Mouse (Mus musculus) bone marrow macrophage, adult 2 months (primary cell): ENCODE measurements at regions not wholly inside any gene's neighbourhood (a gene's known extent, or its start where the extent isn't known, plus 50 kb on each side); places are given as distances from the start of the nearest gene placed in this dataset.

ENCODE experiments used
- H3K27ac ChIP-seq: 2 replicates; pipeline ENCODE4 v1.5.1; 2012; ENCODE audit warnings: low read depth, low read length; ENCODE audit not compliant: insufficient read depth
- H3K4me1 ChIP-seq: 2 replicates; pipeline ENCODE4 v1.6.1; 2012; ENCODE audit warnings: low read length; ENCODE audit not compliant: control insufficient read depth, insufficient read depth
- H3K4me3 ChIP-seq: 2 replicates; pipeline ENCODE4 v1.5.1; 2012; ENCODE audit warnings: mild to moderate bottlenecking, low read length, moderate library complexity; ENCODE audit not compliant: insufficient read depth
- CTCF ChIP-seq: IDR thresholded peaks from 2 replicates; pipeline ENCODE4 v1.5.1; 2012; ENCODE audit warnings: low read depth, mild to moderate bottlenecking, low read length, moderate library complexity
- POLR2A ChIP-seq: IDR thresholded peaks from 2 replicates; pipeline ENCODE4 v1.6.1; 2012; ENCODE audit warnings: mild to moderate bottlenecking, low read depth, low read length, borderline replicate concordance

GRCm38 (mm10) chr5:119329860-119330259, 340.6 kb upstream of the Tbx3 start:
- Histone ChIP-seq H3K4me1 (no peaks in the 10 kb centered on the region), H3K4me3 (no peak overlapping the region), H3K27ac (no peak overlapping the region)
- TF ChIP-seq POLR2A (no peak), CTCF (no peak)

- H3K27ac ChIP-seq, result no peak overlapping the region
Measured at GRCm38 (mm10) chr5:119331461-119331860, 339.0 kb upstream of the Tbx3 start.

GRCm38 (mm10) chr5:119332621-119333020, 337.8 kb upstream of the Tbx3 start:
- Histone ChIP-seq H3K4me1 (no peaks in the 10 kb centered on the region), H3K27ac (no peak overlapping the region), H3K4me3 (no peak overlapping the region)
- TF ChIP-seq CTCF (no peak), POLR2A (no peak)

More at GRCm38 (mm10) chr5:119331461-119331860, 339.0 kb upstream of the Tbx3 start:
- TF ChIP-seq POLR2A (no peak), CTCF (no peak)
- no peak overlapping the region for H3K4me3 ChIP-seq
- H3K4me1 ChIP-seq, result no peaks in the 10 kb centered on the region

GRCm38 (mm10) chr5:119335211-119335610, 335.3 kb upstream of the Tbx3 start:
- Histone ChIP-seq H3K27ac (no peak overlapping the region), H3K4me1 (no peaks in the 10 kb centered on the region), H3K4me3 (no peak overlapping the region)
- TF ChIP-seq CTCF (no peak), POLR2A (no peak)

GRCm38 (mm10) chr5:119335979-119336378, 334.5 kb upstream of the Tbx3 start:
- H3K4me3 ChIP-seq, result no peak overlapping the region
- H3K4me1 ChIP-seq, result no peaks in the 10 kb centered on the region
- TF ChIP-seq CTCF, result no peak
- H3K27ac ChIP-seq, result no peak overlapping the region

- H3K4me1 ChIP-seq, result no peaks in the 10 kb centered on the region
- TF ChIP-seq CTCF (no peak), POLR2A (no peak)
- no peak overlapping the region for H3K27ac ChIP-seq
- H3K4me3 ChIP-seq, result no peak overlapping the region
Measured at GRCm38 (mm10) chr5:119337739-119338138, 332.7 kb upstream of the Tbx3 start.

GRCm38 (mm10) chr5:119338711-119339110, 331.8 kb upstream of the Tbx3 start:
- TF ChIP-seq POLR2A, result no peak
- TF ChIP-seq CTCF, result no peak
- H3K27ac ChIP-seq, result no peak overlapping the region
- no peaks in the 10 kb centered on the region for H3K4me1 ChIP-seq
- no peak overlapping the region for H3K4me3 ChIP-seq

GRCm38 (mm10) chr5:119348303-119348702, 322.2 kb upstream of the Tbx3 start:
- H3K4me3 ChIP-seq, result no peak overlapping the region
- no peak for TF ChIP-seq CTCF
- TF ChIP-seq POLR2A, result no peak
- H3K4me1 ChIP-seq, result no peaks in the 10 kb centered on the region
- no peak overlapping the region for H3K27ac ChIP-seq

- H3K4me1 ChIP-seq, result no peaks in the 10 kb centered on the region
- no peak overlapping the region for H3K4me3 ChIP-seq
- no peak overlapping the region for H3K27ac ChIP-seq
- TF ChIP-seq CTCF (no peak), POLR2A (no peak)
Measured at GRCm38 (mm10) chr5:119349395-119349794, 321.1 kb upstream of the Tbx3 start.

GRCm38 (mm10) chr5:119350325-119350915, 320.0 kb upstream of the Tbx3 start:
- no peak overlapping the region for H3K27ac ChIP-seq
- no peak overlapping the region for H3K4me3 ChIP-seq
- H3K4me1 ChIP-seq, result no peaks in the 10 kb centered on the region
- TF ChIP-seq CTCF, result no peak
- TF ChIP-seq POLR2A, result no peak

GRCm38 (mm10) chr5:119355471-119355870, 315.0 kb upstream of the Tbx3 start:
- Histone ChIP-seq H3K4me3 (no peak overlapping the region), H3K27ac (no peak overlapping the region), H3K4me1 (no peaks in the 10 kb centered on the region)
- TF ChIP-seq POLR2A (no peak), CTCF (no peak)
